Mouse (Mus musculus) c-Kit-positive CD71-positive TER-119-positive erythroid progenitor cells, embryonic 14.5 days (primary cell): ENCODE measurements around the gene Bfsp1.

Experiments
- DNase-seq: peaks from one replicate; pipeline ENCODE4 v3.0.0-alpha.2; 2013; ENCODE audit warnings: low spot score

Bfsp1 gene

GRCm38 (mm10) chr2:143862484-143863231 is at the start of gene Bfsp1:
Bfsp1 (minus strand) TSS chr2:143863173.
- no peak for DNase-seq

- no peak for DNase-seq
Observed at GRCm38 (mm10) chr2:143912199-143912598, 49.2 kb upstream of the Bfsp1 start.

- no peak for DNase-seq
Observed at GRCm38 (mm10) chr2:143909230-143909629, 46.3 kb upstream of the Bfsp1 start.

GRCm38 (mm10) chr2:143904896-143905295 is 41.9 kb upstream of the Bfsp1 start:
- DNase-seq = no peak

- no peak for DNase-seq
Observed at GRCm38 (mm10) chr2:143903376-143904045, 40.5 kb upstream of the Bfsp1 start.

- no peak for DNase-seq
Observed at GRCm38 (mm10) chr2:143900821-143901351, 37.9 kb upstream of the Bfsp1 start.

- DNase-seq = no peak
Observed at GRCm38 (mm10) chr2:143899470-143900220, 36.7 kb upstream of the Bfsp1 start.

GRCm38 (mm10) chr2:143891302-143892048 is 28.5 kb upstream of the Bfsp1 start:
- DNase-seq = no peak

- no peak for DNase-seq
Observed at GRCm38 (mm10) chr2:143889860-143890433, 27.0 kb upstream of the Bfsp1 start.

- no peak for DNase-seq
Observed at GRCm38 (mm10) chr2:143889131-143889859, 26.3 kb upstream of the Bfsp1 start.

GRCm38 (mm10) chr2:143882606-143883288 is 19.8 kb upstream of the Bfsp1 start:
- DNase-seq = no peak

GRCm38 (mm10) chr2:143882002-143882401 is 19.0 kb upstream of the Bfsp1 start:
- no peak for DNase-seq

GRCm38 (mm10) chr2:143879311-143879710 is 16.3 kb upstream of the Bfsp1 start:
- DNase-seq = no peak

GRCm38 (mm10) chr2:143876929-143877632 is 14.1 kb upstream of the Bfsp1 start:
- DNase-seq = no peak

GRCm38 (mm10) chr2:143876026-143876425 is 13.1 kb upstream of the Bfsp1 start:
- no peak for DNase-seq

GRCm38 (mm10) chr2:143870936-143871688 is 8.1 kb upstream of the Bfsp1 start:
- DNase-seq = peak; percentile 59

GRCm38 (mm10) chr2:143867326-143867725 is 4.4 kb upstream of the Bfsp1 start:
- peak; percentile 38 for DNase-seq

GRCm38 (mm10) chr2:143864600-143864999 is 1.6 kb upstream of the Bfsp1 start:
- DNase-seq = no peak

- no peak for DNase-seq
Observed at GRCm38 (mm10) chr2:143859166-143859565, 3.8 kb downstream of the Bfsp1 start.
